Mouse (Mus musculus) G1E (cell line): ENCODE results near the gene Fam69b. TPM values are rescaled to one million over a fixed set of nuclear protein-coding genes. Genes with fewer than 3 reads are reported as not detected.

Source experiments
- ATAC-seq: 2 replicates; pipeline ENCODE4 v1.8.0; 2016; ENCODE audit warnings: mild to moderate bottlenecking; ENCODE audit not compliant: insufficient number of reproducible peaks, poor library complexity, low FRiP score, severe bottlenecking; ENCODE audit errors: extremely low read depth
- DNase-seq: peaks from one replicate; pipeline ENCODE4 v3.0.0; 2012; ENCODE audit warnings: low spot score
- H3K27me3 ChIP-seq: 2 replicates; pipeline ENCODE4 v1.6.1; 2012; ENCODE audit warnings: mild to moderate bottlenecking, low read length, inconsistent platforms; ENCODE audit not compliant: insufficient read depth
- H3K36me3 ChIP-seq: replicated peaks from 2 replicates; pipeline ENCODE3; 2012; ENCODE audit warnings: mild to moderate bottlenecking, inconsistent platforms
- H3K4me1 ChIP-seq: 2 replicates; pipeline ENCODE4 v1.6.1; 2012; ENCODE audit warnings: low read depth, low read length, inconsistent platforms, mixed read lengths; ENCODE audit not compliant: insufficient read depth
- H3K4me3 ChIP-seq: 2 replicates; pipeline ENCODE4 v1.5.1; 2012; ENCODE audit warnings: low read depth, mild to moderate bottlenecking, inconsistent platforms, low read length, moderate library complexity, mixed read lengths
- H3K9me3 ChIP-seq: replicated peaks from 2 replicates; pipeline ENCODE4 v1.6.1; 2012; ENCODE audit warnings: inconsistent platforms
- CTCF ChIP-seq: IDR thresholded peaks from 2 replicates; pipeline ENCODE4 v1.5.1; 2012; ENCODE audit warnings: low read depth, low read length, inconsistent platforms, mixed read lengths
- GATA1 ChIP-seq: IDR thresholded peaks from 2 replicates; pipeline ENCODE4 v1.6.1; 2012; ENCODE audit warnings: borderline replicate concordance, low read length, inconsistent platforms, mixed read lengths
- GATA2 ChIP-seq: IDR thresholded peaks from 2 replicates; pipeline ENCODE4 v1.6.1; 2012; ENCODE audit warnings: low read depth, low read length, inconsistent platforms, borderline replicate concordance
- POLR2AphosphoS5 ChIP-seq: IDR thresholded peaks from 2 replicates; pipeline ENCODE4 v1.6.1; 2012; ENCODE audit warnings: low read depth, low read length, inconsistent platforms; ENCODE audit not compliant: insufficient replicate concordance
- TAL1 ChIP-seq: conservative IDR thresholded peaks from 2 replicates; pipeline ENCODE4 v1.6.1; 2012; ENCODE audit warnings: low read depth, low read length, inconsistent platforms, mixed read lengths
- polyA plus RNA-seq: library from polyadenylated mRNA; stranded (reverse); fragments of >175 nt; gene quantifications from 2 replicates; pipeline ENCODE4 v1.2.3, GENCODE M21; 2012
- total RNA-seq, 2 experiments: library from RNA; stranded (forward) in 1 of 2; stranded (reverse) in 1 of 2; fragments of 200-1000 nt in 1 of 2; fragments of >200 nt in 1 of 2; fragmentation: Nextera tagmentation in 1 of 2; gene quantifications; 2 replicates each; pipeline ENCODE4 v1.2.3; 2014 to 2017

The Fam69b gene
- total RNA-seq (2014; fragmentation: Nextera tagmentation), result not detected in 2 replicates
- 0.22 TPM in 1 of 2 replicates, not detected in the other for total RNA-seq (2017)
- polyA plus RNA-seq, result not detected in 2 replicates

GRCm38 (mm10) chr2:26627921-26628739 is at the start of gene Fam69b:
Gene Fam69b, plus strand, starts transcription at chr2:26628457.
- H3K9me3 ChIP-seq, result no peaks in the 10 kb centered on the region
- peaks cover 2% of the 10 kb centered on the region for H3K36me3 ChIP-seq
- TF ChIP-seq GATA1 (no peak), TAL1 (no peak), CTCF (no peak), GATA2 (no peak), POLR2AphosphoS5 (no peak)
- H3K4me1 ChIP-seq, result peaks cover 4% of the 10 kb centered on the region; the same call in 1 of the 2 replicates
- no peak within 1 kb of the TSS for H3K4me3 ChIP-seq
- peaks cover 40% of the 10 kb centered on the region for H3K27me3 ChIP-seq
- no peak for ATAC-seq
- DNase-seq, result no peak

- Histone ChIP-seq H3K4me3 (no peak within 1 kb of the TSS), H3K36me3 (peaks cover 17% of the 10 kb centered on the region), H3K4me1 (peaks cover 81% of the 10 kb centered on the region), H3K27me3 (peaks cover 17% of the 10 kb centered on the region; the same call in 1 of the 2 replicates), H3K9me3 (no peaks in the 10 kb centered on the region)
- ATAC-seq, result no peak
- no peak for TF ChIP-seq GATA1
- no peak for TF ChIP-seq TAL1
- TF ChIP-seq POLR2AphosphoS5, result no peak
- no peak for TF ChIP-seq CTCF
- no peak for TF ChIP-seq GATA2
- no peak for DNase-seq
Observed at GRCm38 (mm10) chr2:26579714-26580113, 48.5 kb upstream of the Fam69b start, which contains the start of gene Egfl7. Gene Egfl7, plus strand, starts transcription at chr2:26580014.

GRCm38 (mm10) chr2:26580751-26581150 is 47.5 kb upstream of the Fam69b start:
- H3K9me3 ChIP-seq, result no peaks in the 10 kb centered on the region
- peaks cover 75% of the 10 kb centered on the region for H3K4me1 ChIP-seq
- no peak overlapping the region for H3K4me3 ChIP-seq
- no peak for TF ChIP-seq TAL1
- no peak for TF ChIP-seq CTCF
- TF ChIP-seq GATA1, result no peak
- no peak for TF ChIP-seq GATA2
- TF ChIP-seq POLR2AphosphoS5, result no peak
- peaks cover 17% of the 10 kb centered on the region; the same call in 1 of the 2 replicates for H3K27me3 ChIP-seq
- H3K36me3 ChIP-seq, result peaks cover 21% of the 10 kb centered on the region
- no peak for DNase-seq
- ATAC-seq, result no peak

GRCm38 (mm10) chr2:26582203-26582602 is 46.1 kb upstream of the Fam69b start:
- ATAC-seq (no peak), DNase-seq (no peak)
- Histone ChIP-seq H3K36me3 (peaks cover 30% of the 10 kb centered on the region), H3K27me3 (peaks cover 17% of the 10 kb centered on the region; the same call in 1 of the 2 replicates), H3K9me3 (no peaks in the 10 kb centered on the region), H3K4me3 (no peak overlapping the region), H3K4me1 (peaks cover 73% of the 10 kb centered on the region)
- TF ChIP-seq TAL1, result no peak
- no peak for TF ChIP-seq CTCF
- TF ChIP-seq POLR2AphosphoS5, result no peak
- no peak for TF ChIP-seq GATA1
- TF ChIP-seq GATA2, result no peak

GRCm38 (mm10) chr2:26582741-26583140 is 45.5 kb upstream of the Fam69b start:
- Histone ChIP-seq H3K36me3 (peaks cover 34% of the 10 kb centered on the region), H3K27me3 (peaks cover 17% of the 10 kb centered on the region; the same call in 1 of the 2 replicates), H3K9me3 (no peaks in the 10 kb centered on the region), H3K4me1 (peaks cover 73% of the 10 kb centered on the region), H3K4me3 (no peak overlapping the region)
- ATAC-seq (no peak), DNase-seq (no peak)
- TF ChIP-seq CTCF, result no peak
- no peak for TF ChIP-seq POLR2AphosphoS5
- TF ChIP-seq TAL1, result no peak
- no peak for TF ChIP-seq GATA1
- TF ChIP-seq GATA2, result no peak

- H3K9me3 ChIP-seq, result no peaks in the 10 kb centered on the region
- peaks cover 73% of the 10 kb centered on the region for H3K4me1 ChIP-seq
- TF ChIP-seq GATA2 (no peak), GATA1 (no peak), POLR2AphosphoS5 (no peak), TAL1 (no peak), CTCF (no peak)
- H3K4me3 ChIP-seq, result peak overlapping the region; percentile 69
- ATAC-seq (no peak), DNase-seq (no peak)
- H3K27me3 ChIP-seq, result peaks cover 17% of the 10 kb centered on the region; the same call in 1 of the 2 replicates
- H3K36me3 ChIP-seq, result peaks cover 37% of the 10 kb centered on the region
Observed at GRCm38 (mm10) chr2:26583640-26584039, 44.6 kb upstream of the Fam69b start.
